Mouse (Mus musculus) spleen, adult 2 months (tissue): ENCODE measurements around the gene Tspan14.

ENCODE experiments used
- CTCF ChIP-seq: fragments of 200-500 bp; IDR thresholded peaks from 2 replicates; pipeline ENCODE4 v1.5.1; 2011; ENCODE audit warnings: mild to moderate bottlenecking, inconsistent platforms; ENCODE audit not compliant: insufficient read depth, insufficient read length, insufficient replicate concordance; ENCODE audit errors: extremely low read depth
- POLR2A ChIP-seq: fragments of 200-500 bp; IDR thresholded peaks from 2 replicates; pipeline ENCODE4 v1.6.1; 2011; ENCODE audit warnings: low read depth, low read length, inconsistent platforms

- TF ChIP-seq CTCF (no peak), POLR2A (no peak)
These were observed 45.4 kb downstream of the Tspan14 start for GRCm38 (mm10) chr14:40921241-40921640.
